Mouse (Mus musculus) embryonic facial prominence, embryonic 12.5 days (tissue): Measurements from ENCODE around the gene Stk25. TPM values are rescaled to one million over a fixed set of nuclear protein-coding genes. Genes with fewer than 3 reads are reported as not detected.

Source experiments
- ATAC-seq: fragments of 200-750 bp; cut with Nextera tagmentation; 2 replicates; pipeline ENCODE4 v1.8.0; 2017; ENCODE audit not compliant: insufficient number of reproducible peaks, insufficient read depth, low FRiP score, low TSS enrichment
- H3K27ac ChIP-seq: fragments of 300-500 bp; sonication (generic); 2 replicates; pipeline ENCODE4 v1.5.1; 2016; ENCODE audit warnings: mild to moderate bottlenecking
- H3K27me3 ChIP-seq: fragments of 300-500 bp; sonication (generic); 2 replicates; pipeline ENCODE4 v1.6.1; 2016; ENCODE audit warnings: mild to moderate bottlenecking, moderate library complexity
- H3K36me3 ChIP-seq: fragments of 300-500 bp; sonication (generic); 2 replicates; pipeline ENCODE4 v1.6.1; 2016; ENCODE audit warnings: mild to moderate bottlenecking
- H3K4me1 ChIP-seq: fragments of 300-500 bp; sonication (generic); 2 replicates; pipeline ENCODE4 v1.6.1; 2016
- H3K4me2 ChIP-seq: fragments of 300-500 bp; sonication (generic); replicated peaks from 2 replicates; pipeline ENCODE4 v1.6.1; 2016; ENCODE audit warnings: mild to moderate bottlenecking, moderate library complexity
- H3K4me3 ChIP-seq: fragments of 300-500 bp; sonication (generic); 2 replicates; pipeline ENCODE4 v1.5.1; 2016; ENCODE audit warnings: mild to moderate bottlenecking
- H3K9ac ChIP-seq: fragments of 300-500 bp; sonication (generic); 2 replicates; pipeline ENCODE4 v1.6.1; 2016; ENCODE audit warnings: mild to moderate bottlenecking, moderate library complexity
- H3K9me3 ChIP-seq: fragments of 300-500 bp; sonication (generic); 2 replicates; pipeline ENCODE4 v1.6.1; 2016; ENCODE audit warnings: mild to moderate bottlenecking, moderate library complexity
- WGBS: fragments of 180-500 bp; shearing (Covaris S2); methylation state at CpG from one replicate; pipeline ENCODE4 v1.1.7; 2016; 5-methylcytosine and 5-hydroxymethylcytosine counted together
- polyA plus RNA-seq: library from polyadenylated mRNA; unstranded; fragments of >200 nt; fragmentation: Nextera tagmentation; extraction: Ambion mirVana; gene quantifications from 2 replicates; pipeline ENCODE4 v1.2.1, GENCODE M21; 2016

Stk25 gene
- polyA plus RNA-seq, 1 experiment from 2014 or later, result 196 TPM

DNA sequence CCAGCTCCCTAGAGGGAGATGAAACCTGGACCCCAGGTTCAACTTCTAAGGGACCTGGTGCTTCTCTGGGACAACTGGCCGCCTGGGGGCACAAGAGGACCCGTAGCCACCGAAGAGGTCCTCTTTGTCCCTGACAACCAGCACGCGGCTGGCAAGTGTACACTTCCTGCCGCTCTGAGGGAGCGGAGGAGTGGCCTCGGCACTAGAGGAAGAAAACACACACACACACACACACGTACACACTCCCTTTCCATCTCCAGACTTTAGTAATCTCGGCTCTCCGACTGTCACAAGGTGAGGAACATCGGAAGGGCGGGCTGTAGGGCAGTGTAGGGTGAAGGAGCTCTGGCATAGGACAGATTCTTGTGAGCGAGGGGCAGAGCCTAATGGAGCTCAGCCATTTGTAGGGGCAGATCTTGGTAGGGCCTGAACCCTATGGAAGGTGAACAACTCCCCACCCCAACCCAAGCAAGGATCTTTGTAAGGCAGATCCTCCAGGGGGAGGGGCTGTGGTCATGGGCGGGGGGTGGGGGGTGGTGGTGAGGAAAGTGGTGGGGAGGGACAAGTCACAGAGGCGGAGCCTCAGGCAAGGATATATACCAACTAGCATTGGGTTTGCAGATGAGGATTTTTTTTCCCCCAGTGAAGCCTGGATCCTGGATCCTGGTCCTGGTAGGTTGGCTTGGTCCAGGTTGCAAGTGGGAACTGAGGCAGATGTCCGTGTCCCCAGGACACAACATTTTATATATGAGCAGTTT lies 10.5 kb upstream of the Stk25 start:
- Histone ChIP-seq H3K9me3 (no peaks in the 10 kb centered on the region), H3K4me2 (peak overlapping the region; percentile 56), H3K4me3 (peak overlapping the region; percentile 31), H3K27ac (peak overlapping the region; percentile 43; the same call in 1 of the 2 replicates), H3K4me1 (peaks cover 12% of the 10 kb centered on the region; the same call in 1 of the 2 replicates), H3K9ac (peak overlapping the region; percentile 50), H3K27me3 (no peaks in the 10 kb centered on the region), H3K36me3 (no peaks in the 10 kb centered on the region)
- WGBS, result 8% methylated on average over 17 of the region's 17 CpGs
- ATAC-seq, result peak; percentile 78

DNA sequence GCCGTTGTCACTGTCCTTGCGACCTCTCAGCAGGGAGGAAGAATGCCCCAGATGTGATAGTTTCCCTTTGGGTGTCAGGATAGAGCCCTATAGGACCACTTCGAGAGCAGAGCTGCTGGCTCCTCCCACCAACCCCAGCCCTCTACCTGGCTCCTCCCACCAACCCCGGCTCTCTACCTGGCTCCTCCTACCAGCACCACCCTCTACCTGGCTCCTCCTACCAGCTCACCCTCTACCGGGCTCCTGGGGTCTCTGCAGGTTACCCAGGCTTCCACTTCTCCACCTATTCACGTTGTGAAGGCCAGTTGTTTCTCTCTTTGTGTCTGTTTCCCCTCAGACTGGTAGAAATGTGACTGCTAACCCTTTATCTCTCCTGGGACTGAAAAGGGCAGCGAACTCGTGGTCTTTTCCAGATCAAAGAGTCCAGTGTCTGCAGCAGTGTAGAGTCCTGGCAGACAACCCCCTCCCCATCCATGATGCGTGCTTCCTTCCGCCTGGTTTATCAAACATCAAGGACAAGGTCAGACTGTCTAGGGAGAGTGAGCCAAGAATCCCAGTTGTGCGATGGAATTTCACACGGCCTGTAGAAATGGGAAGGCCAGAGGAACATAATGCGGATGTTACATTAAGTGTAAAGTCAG lies 9.4 kb upstream of the Stk25 start:
- Histone ChIP-seq H3K4me2 (no peak overlapping the region), H3K9ac (no peak overlapping the region), H3K27ac (no peak overlapping the region), H3K4me3 (no peak overlapping the region), H3K36me3 (no peaks in the 10 kb centered on the region), H3K4me1 (peaks cover 12% of the 10 kb centered on the region; the same call in 1 of the 2 replicates), H3K27me3 (no peaks in the 10 kb centered on the region), H3K9me3 (no peaks in the 10 kb centered on the region)
- no peak for ATAC-seq
- 23% methylated on average over 13 of the region's 13 CpGs for WGBS

GRCm38 (mm10) chr1:93657025-93657360 lies 1.5 kb downstream of the Stk25 start:
- Histone ChIP-seq H3K36me3 (no peaks in the 10 kb centered on the region), H3K9me3 (0 out of 2 replicates have a peak, but pooled peaks cover 4% of the 10 kb centered on the region), H3K27me3 (no peaks in the 10 kb centered on the region), H3K4me2 (no peak overlapping the region), H3K4me3 (no peak overlapping the region), H3K27ac (no peak overlapping the region), H3K4me1 (peaks cover 6% of the 10 kb centered on the region; the same call in 1 of the 2 replicates), H3K9ac (no peak overlapping the region)
- 82% methylated on average over 5 of the region's 5 CpGs for WGBS
- no peak for ATAC-seq

GRCm38 (mm10) chr1:93656325-93657024 lies 2.0 kb downstream of the Stk25 start:
- Histone ChIP-seq H3K4me1 (peaks cover 6% of the 10 kb centered on the region; the same call in 1 of the 2 replicates), H3K27me3 (no peaks in the 10 kb centered on the region), H3K9me3 (0 out of 2 replicates have a peak, but pooled peaks cover 4% of the 10 kb centered on the region), H3K4me3 (no peak overlapping the region), H3K36me3 (no peaks in the 10 kb centered on the region), H3K27ac (no peak overlapping the region), H3K9ac (no peak overlapping the region), H3K4me2 (no peak overlapping the region)
- WGBS, result 62% methylated on average over 7 of the region's 7 CpGs
- ATAC-seq, result no peak

- no peak for ATAC-seq
- Histone ChIP-seq H3K4me1 (peaks cover 6% of the 10 kb centered on the region; the same call in 1 of the 2 replicates), H3K4me3 (no peak overlapping the region), H3K4me2 (no peak overlapping the region), H3K36me3 (no peaks in the 10 kb centered on the region), H3K27ac (no peak overlapping the region), H3K27me3 (no peaks in the 10 kb centered on the region), H3K9ac (no peak overlapping the region), H3K9me3 (no peaks in the 10 kb centered on the region)
- 59% methylated on average over 2 of the region's 2 CpGs for WGBS
These were observed 3.7 kb downstream of the Stk25 start for GRCm38 (mm10) chr1:93654798-93655197.

DNA sequence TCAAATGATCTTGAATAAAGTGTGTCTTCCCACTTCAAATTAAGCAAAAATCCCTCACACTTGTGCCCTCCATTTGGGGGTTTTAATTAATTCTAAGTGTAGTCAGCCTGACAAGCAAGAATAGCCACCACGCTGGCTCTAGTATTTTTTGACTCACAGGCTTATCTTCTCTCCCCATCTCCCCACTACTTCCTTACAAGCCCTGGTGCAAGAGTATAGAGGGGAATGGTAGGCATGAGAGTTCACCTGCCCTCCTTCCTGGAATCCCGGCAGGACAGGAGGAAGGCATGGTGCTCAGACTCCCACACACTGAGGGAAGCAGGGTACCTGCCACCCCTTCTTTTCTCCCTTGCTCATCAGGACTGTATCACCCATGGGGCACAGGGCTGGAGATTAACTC lies 4.2 kb downstream of the Stk25 start:
- Histone ChIP-seq H3K4me1 (peaks cover 6% of the 10 kb centered on the region; the same call in 1 of the 2 replicates), H3K27ac (no peak overlapping the region)
- 20% methylated on average over 2 of the region's 2 CpGs for WGBS

DNA sequence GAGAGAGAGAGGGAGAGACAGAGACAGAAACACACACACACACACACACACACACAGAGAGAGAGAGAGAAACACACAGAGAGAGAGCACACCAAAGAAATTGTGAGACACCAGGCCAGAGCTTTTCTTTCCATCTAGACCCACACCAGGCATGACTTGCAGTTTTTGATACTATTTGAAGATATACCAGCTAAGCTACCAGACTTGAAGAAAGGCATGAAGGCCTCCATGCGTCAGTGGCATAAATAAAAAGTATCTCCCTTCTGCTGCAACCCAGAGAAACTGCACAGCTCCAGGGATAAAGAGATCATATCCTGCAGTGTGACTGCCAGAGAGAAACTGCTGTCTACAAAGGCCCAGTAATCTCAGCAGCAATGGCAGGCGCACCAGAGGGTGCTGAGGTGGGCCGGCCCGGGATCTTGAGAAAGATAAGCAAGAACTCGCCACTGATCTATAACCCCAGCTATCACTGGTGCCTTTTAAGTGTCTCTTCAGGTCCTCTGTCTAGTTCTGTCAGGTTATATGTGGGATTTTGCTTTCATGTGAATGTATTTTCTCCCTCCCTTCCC lies 8.8 kb downstream of the Stk25 start:
- no peaks in the 10 kb centered on the region for H3K36me3 ChIP-seq
- H3K4me1 ChIP-seq, result no peaks in the 10 kb centered on the region
- no peak overlapping the region for H3K4me3 ChIP-seq
- no peaks in the 10 kb centered on the region for H3K9me3 ChIP-seq
- no peak overlapping the region for H3K4me2 ChIP-seq
- H3K27me3 ChIP-seq, result no peaks in the 10 kb centered on the region
- no peak for ATAC-seq
- 77% methylated on average over 5 of the region's 5 CpGs for WGBS
- H3K27ac ChIP-seq, result no peak overlapping the region
- H3K9ac ChIP-seq, result no peak overlapping the region

More for the DNA sequence above, 4.2 kb downstream of the Stk25 start:
- no peak overlapping the region for H3K4me2 ChIP-seq
- H3K9me3 ChIP-seq, result no peaks in the 10 kb centered on the region
- no peaks in the 10 kb centered on the region for H3K36me3 ChIP-seq
- no peak overlapping the region for H3K4me3 ChIP-seq
- H3K9ac ChIP-seq, result no peak overlapping the region
- no peaks in the 10 kb centered on the region for H3K27me3 ChIP-seq
- ATAC-seq, result no peak

DNA sequence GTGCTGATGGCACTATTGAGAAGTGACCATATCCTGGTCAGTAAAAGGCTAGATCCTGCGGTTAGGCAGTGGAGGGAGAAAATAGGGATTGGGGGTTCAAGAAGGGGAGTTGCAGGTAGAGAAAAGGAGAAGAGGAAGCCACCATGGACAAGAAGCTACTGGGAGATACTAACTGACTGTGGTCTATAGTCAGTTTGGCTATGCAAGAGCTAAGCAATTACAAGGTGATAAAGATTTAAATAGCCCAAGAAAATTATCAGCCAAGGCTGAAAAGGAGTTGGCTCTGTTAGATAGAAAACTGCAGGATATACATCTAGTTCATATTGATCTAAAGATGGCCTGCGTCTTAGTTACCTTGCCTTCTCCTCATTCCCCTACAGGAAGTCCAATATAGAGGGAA lies 15.8 kb downstream of the Stk25 start:
- no peaks in the 10 kb centered on the region for H3K9me3 ChIP-seq
- no peaks in the 10 kb centered on the region for H3K4me1 ChIP-seq
- H3K4me3 ChIP-seq, result no peak overlapping the region

GRCm38 (mm10) chr1:93641978-93642377 lies 16.5 kb downstream of the Stk25 start:
- H3K4me2 ChIP-seq, result no peak overlapping the region
- 80% methylated on average over 2 of the region's 2 CpGs for WGBS
- H3K27me3 ChIP-seq, result no peaks in the 10 kb centered on the region
- H3K4me1 ChIP-seq, result no peaks in the 10 kb centered on the region
- H3K9ac ChIP-seq, result no peak overlapping the region
- H3K4me3 ChIP-seq, result no peak overlapping the region
- no peak for ATAC-seq
- no peak overlapping the region for H3K27ac ChIP-seq
- H3K36me3 ChIP-seq, result no peaks in the 10 kb centered on the region
- H3K9me3 ChIP-seq, result no peaks in the 10 kb centered on the region

More for the DNA sequence above, 15.8 kb downstream of the Stk25 start:
- no peak for ATAC-seq
- WGBS, result 87% methylated on average over 2 of the region's 2 CpGs
- Histone ChIP-seq H3K36me3 (no peaks in the 10 kb centered on the region), H3K9ac (no peak overlapping the region), H3K27me3 (no peaks in the 10 kb centered on the region), H3K27ac (no peak overlapping the region), H3K4me2 (no peak overlapping the region)

DNA sequence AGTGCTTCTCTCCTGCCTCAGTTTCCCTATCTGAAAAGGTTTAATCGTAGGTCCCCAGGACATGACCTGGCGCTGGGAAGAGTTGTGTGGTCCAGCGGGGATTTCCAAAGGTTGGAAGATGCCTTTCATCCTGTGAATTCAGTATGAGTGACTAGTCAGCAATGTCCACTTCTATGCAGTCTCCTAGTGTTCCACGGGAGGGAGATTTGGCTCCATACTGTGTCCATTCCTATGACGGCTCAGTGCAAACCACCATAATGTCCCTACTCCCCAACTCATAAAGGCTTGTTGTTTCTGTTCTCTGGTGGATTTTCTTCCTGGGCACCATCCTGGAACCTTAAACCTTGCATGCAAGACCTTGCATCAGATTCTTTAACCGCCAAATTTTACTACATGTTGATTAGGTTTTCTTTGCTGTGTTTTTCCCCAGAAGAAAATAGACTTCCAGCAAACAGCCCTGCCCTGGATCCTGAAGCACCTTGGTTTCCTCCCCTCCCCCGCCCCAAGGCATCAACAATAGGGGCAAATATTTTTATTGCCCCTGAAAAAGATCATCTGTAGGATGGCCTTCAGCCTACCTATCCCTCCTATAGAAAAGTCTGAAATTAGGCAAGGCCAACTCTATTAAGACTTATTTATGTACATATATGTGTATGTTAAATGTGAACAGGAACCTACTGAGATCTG lies 22.1 kb downstream of the Stk25 start:
- H3K27me3 ChIP-seq, result no peaks in the 10 kb centered on the region
- peak; percentile 2; the same call in 1 of the 2 replicates for ATAC-seq
- H3K9ac ChIP-seq, result peak overlapping the region; percentile 48
- H3K4me2 ChIP-seq, result peak overlapping the region; percentile 73
- peaks cover 11% of the 10 kb centered on the region; the same call in 1 of the 2 replicates for H3K36me3 ChIP-seq
- H3K4me3 ChIP-seq, result peak overlapping the region; percentile 96
- no peaks in the 10 kb centered on the region for H3K9me3 ChIP-seq
- H3K27ac ChIP-seq, result peak overlapping the region; percentile 82
- peaks cover 15% of the 10 kb centered on the region for H3K4me1 ChIP-seq
- WGBS, result 37% methylated on average over 7 of the region's 7 CpGs
